Mouse (Mus musculus): ENCODE measurements around the gene Spsb3.
A peak's percentile ranks its signal among the peaks of the same experiment; 100 is the strongest.

DNA sequence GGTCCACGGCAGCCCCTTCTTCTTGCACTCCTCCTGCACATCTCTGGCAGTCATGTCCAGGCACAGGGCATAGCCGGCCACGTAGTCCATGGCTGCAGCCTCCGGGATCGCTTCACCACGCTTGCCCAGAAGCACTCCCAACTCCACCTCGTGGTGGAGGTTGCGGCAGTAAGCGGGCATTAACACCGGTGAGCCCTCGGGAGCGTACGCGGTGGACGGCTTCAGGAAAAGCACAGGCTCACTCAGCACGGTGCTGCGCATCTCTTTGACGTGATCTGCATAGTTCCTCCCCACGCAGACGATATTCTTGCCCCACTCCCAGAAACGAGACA is 36.7 kb upstream of the Spsb3 start:
- TF ChIP-seq CTCF (IDR thresholded peaks at IDR 0.05 in 2 of 3, conservative IDR thresholded peaks at IDR 0.05 in 1 of 3; ENCODE audit: control insufficient read depth in 1 of 3, insufficient read depth in 1 of 3, low read depth in 2 of 3, low read length in 3 of 3, poor library complexity in 1 of 3, severe bottlenecking in 1 of 3) = 0 out of 6 replicates have a peak, but pooled peaks of 1 of the 3 experiments have one; percentile 11
- TF ChIP-seq GATA1 (IDR thresholded peaks at IDR 0.05; ENCODE audit: low read depth, low read length) = no peak
- TF ChIP-seq POLR2A (IDR thresholded peaks at IDR 0.05; ENCODE audit: control insufficient read depth in 1 of 2, insufficient read depth in 1 of 2, low read depth in 1 of 2, low read length in 2 of 2, poor library complexity in 1 of 2) = no peak; a peak in 1 of 4 replicates
- peak; percentile 72; the same call in 1 of the 2 replicates for TF ChIP-seq HCFC1 (IDR thresholded peaks at IDR 0.05; ENCODE audit: low read depth, low read length)
- 0 out of 2 replicates have a peak, but pooled peaks have one; percentile 52 for TF ChIP-seq ZMIZ1 (IDR thresholded peaks at IDR 0.05; ENCODE audit: low read depth, low read length)
